Mouse (Mus musculus): ENCODE data around the gene Swt1.

GRCm38 (mm10) chr1:151390029-151390428 is 38.2 kb downstream of the Swt1 start:
- TF ChIP-seq TAL1 (IDR thresholded peaks at IDR 0.05; ENCODE audit: low read length) = no peak
- no peak for TF ChIP-seq GATA1 (IDR thresholded peaks at IDR 0.05; ENCODE audit: low read length)

Measured in erythroblast, embryonic 14.5 days (primary cell).